Mouse (Mus musculus): Measurements from ENCODE around the gene Phb2. TPM values are rescaled to one million over a fixed set of nuclear protein-coding genes. Genes with fewer than 3 reads are reported as not detected.

Gene Phb2
- polyA plus RNA-seq, 1 experiment from 2014 or later: 436 TPM

GRCm38 (mm10) chr6:124696441-124697150, 15.5 kb upstream of the Phb2 start:
- no peak overlapping the region for H3K9ac ChIP-seq (ENCODE audit: low read length)
- peaks cover 31% of the 10 kb centered on the region for H3K36me3 ChIP-seq (ENCODE audit: control insufficient read depth, insufficient read depth, low read length)
- 92% methylated on average over 7 of the region's 7 CpGs for WGBS
- peaks cover 10% of the 10 kb centered on the region for H3K4me1 ChIP-seq (replicated peaks; ENCODE audit: control insufficient read depth, insufficient read depth, low read length)
- H3K4me2 ChIP-seq (ENCODE audit: low read length): no peak overlapping the region
- H3K4me3 ChIP-seq (ENCODE audit: low read depth, low read length): no peak overlapping the region
- no peaks in the 10 kb centered on the region for H3K9me3 ChIP-seq (ENCODE audit: control insufficient read depth, low read length)
- no peaks in the 10 kb centered on the region for H3K27me3 ChIP-seq (replicated peaks; ENCODE audit: control insufficient read depth, insufficient read depth, low read length)
- H3K27ac ChIP-seq (ENCODE audit: low read depth): no peak overlapping the region
- ATAC-seq (replicated peaks; ENCODE audit: low FRiP score, low TSS enrichment, low read depth) (no peak), DNase-seq (ENCODE audit: low spot score) (no peak)

DNA sequence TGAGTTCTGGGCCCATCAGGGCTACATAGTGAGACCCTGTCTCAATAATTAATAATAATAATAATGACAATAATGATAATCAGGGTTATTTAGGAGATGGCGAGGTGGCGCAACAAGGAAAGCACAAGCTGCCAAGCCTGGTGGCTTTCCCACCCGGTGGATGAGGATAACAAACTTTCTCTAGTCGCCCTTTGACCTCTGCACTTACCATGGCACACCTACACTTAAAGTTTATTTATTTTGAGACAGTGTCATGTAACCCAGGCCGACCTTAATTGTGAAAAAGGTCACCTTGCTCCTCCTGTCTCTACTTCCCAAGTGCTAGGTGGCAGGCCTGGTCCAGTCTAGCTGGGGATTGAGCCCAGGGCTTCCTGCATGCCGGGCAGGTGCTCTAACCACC, 13.4 kb upstream of the Phb2 start:
- Histone ChIP-seq H3K4me3 (ENCODE audit: low read depth, low read length) (no peak overlapping the region), H3K36me3 (ENCODE audit: control insufficient read depth, insufficient read depth, low read length) (peaks cover 53% of the 10 kb centered on the region), H3K4me1 (replicated peaks; ENCODE audit: control insufficient read depth, insufficient read depth, low read length) (peaks cover 6% of the 10 kb centered on the region), H3K9me3 (ENCODE audit: control insufficient read depth, low read length) (no peaks in the 10 kb centered on the region), H3K9ac (ENCODE audit: low read length) (no peak overlapping the region), H3K4me2 (ENCODE audit: low read length) (no peak overlapping the region), H3K27me3 (replicated peaks; ENCODE audit: control insufficient read depth, insufficient read depth, low read length) (no peaks in the 10 kb centered on the region), H3K27ac (ENCODE audit: low read depth) (no peak overlapping the region)
- ATAC-seq (replicated peaks; ENCODE audit: low FRiP score, low TSS enrichment, low read depth): no peak
- DNase-seq (ENCODE audit: low spot score): no peak
- WGBS: 75% methylated on average over 6 of the region's 6 CpGs

GRCm38 (mm10) chr6:124699366-124699765, 12.8 kb upstream of the Phb2 start:
- Histone ChIP-seq H3K36me3 (ENCODE audit: control insufficient read depth, insufficient read depth, low read length) (peaks cover 59% of the 10 kb centered on the region), H3K9ac (ENCODE audit: low read length) (no peak overlapping the region), H3K27me3 (replicated peaks; ENCODE audit: control insufficient read depth, insufficient read depth, low read length) (no peaks in the 10 kb centered on the region), H3K4me1 (replicated peaks; ENCODE audit: control insufficient read depth, insufficient read depth, low read length) (peaks cover 2% of the 10 kb centered on the region; the same call in 1 of the 2 replicates), H3K27ac (ENCODE audit: low read depth) (no peak overlapping the region), H3K4me3 (ENCODE audit: low read depth, low read length) (no peak overlapping the region), H3K9me3 (ENCODE audit: control insufficient read depth, low read length) (no peaks in the 10 kb centered on the region), H3K4me2 (ENCODE audit: low read length) (no peak overlapping the region)
- 85% methylated on average over 4 of the region's 4 CpGs for WGBS
- ATAC-seq (replicated peaks; ENCODE audit: low FRiP score, low TSS enrichment, low read depth): no peak
- DNase-seq (ENCODE audit: low spot score): no peak

- Histone ChIP-seq H3K4me3 (ENCODE audit: low read depth, low read length) (no peak overlapping the region), H3K4me1 (replicated peaks; ENCODE audit: control insufficient read depth, insufficient read depth, low read length) (no peaks in the 10 kb centered on the region), H3K9me3 (ENCODE audit: control insufficient read depth, low read length) (no peaks in the 10 kb centered on the region), H3K36me3 (ENCODE audit: control insufficient read depth, insufficient read depth, low read length) (peaks cover 66% of the 10 kb centered on the region), H3K27me3 (replicated peaks; ENCODE audit: control insufficient read depth, insufficient read depth, low read length) (no peaks in the 10 kb centered on the region), H3K9ac (ENCODE audit: low read length) (no peak overlapping the region), H3K4me2 (ENCODE audit: low read length) (no peak overlapping the region), H3K27ac (ENCODE audit: low read depth) (no peak overlapping the region)
- ATAC-seq (replicated peaks; ENCODE audit: low FRiP score, low TSS enrichment, low read depth) (no peak), DNase-seq (ENCODE audit: low spot score) (no peak)
- WGBS: 80% methylated on average over 11 of the region's 11 CpGs
These were observed 12.1 kb upstream of the Phb2 start for GRCm38 (mm10) chr6:124699962-124700610.

GRCm38 (mm10) chr6:124701338-124701737, 10.8 kb upstream of the Phb2 start:
- no peak for DNase-seq (ENCODE audit: low spot score)
- WGBS: 81% methylated on average over 8 of the region's 8 CpGs
- no peak for ATAC-seq (replicated peaks; ENCODE audit: low FRiP score, low TSS enrichment, low read depth)

GRCm38 (mm10) chr6:124702102-124702783, 9.9 kb upstream of the Phb2 start:
- no peak for DNase-seq (ENCODE audit: low spot score)
- Histone ChIP-seq H3K27me3 (replicated peaks; ENCODE audit: control insufficient read depth, insufficient read depth, low read length) (no peaks in the 10 kb centered on the region), H3K36me3 (ENCODE audit: control insufficient read depth, insufficient read depth, low read length) (peaks cover 86% of the 10 kb centered on the region), H3K9me3 (ENCODE audit: control insufficient read depth, low read length) (no peaks in the 10 kb centered on the region), H3K4me1 (replicated peaks; ENCODE audit: control insufficient read depth, insufficient read depth, low read length) (no peaks in the 10 kb centered on the region), H3K9ac (ENCODE audit: low read length) (no peak overlapping the region), H3K4me2 (ENCODE audit: low read length) (no peak overlapping the region), H3K4me3 (ENCODE audit: low read depth, low read length) (no peak overlapping the region), H3K27ac (ENCODE audit: low read depth) (no peak overlapping the region)
- ATAC-seq (replicated peaks; ENCODE audit: low FRiP score, low TSS enrichment, low read depth): 0 out of 2 replicates have a peak, but pooled peaks have one; percentile 5
- 93% methylated on average over 17 of the region's 17 CpGs for WGBS

More at GRCm38 (mm10) chr6:124701338-124701737, 10.8 kb upstream of the Phb2 start:
- Histone ChIP-seq H3K4me2 (ENCODE audit: low read length) (no peak overlapping the region), H3K4me3 (ENCODE audit: low read depth, low read length) (no peak overlapping the region), H3K4me1 (replicated peaks; ENCODE audit: control insufficient read depth, insufficient read depth, low read length) (no peaks in the 10 kb centered on the region), H3K27ac (ENCODE audit: low read depth) (no peak overlapping the region), H3K27me3 (replicated peaks; ENCODE audit: control insufficient read depth, insufficient read depth, low read length) (no peaks in the 10 kb centered on the region), H3K36me3 (ENCODE audit: control insufficient read depth, insufficient read depth, low read length) (peaks cover 77% of the 10 kb centered on the region), H3K9ac (ENCODE audit: low read length) (no peak overlapping the region), H3K9me3 (ENCODE audit: control insufficient read depth, low read length) (no peaks in the 10 kb centered on the region)

DNA sequence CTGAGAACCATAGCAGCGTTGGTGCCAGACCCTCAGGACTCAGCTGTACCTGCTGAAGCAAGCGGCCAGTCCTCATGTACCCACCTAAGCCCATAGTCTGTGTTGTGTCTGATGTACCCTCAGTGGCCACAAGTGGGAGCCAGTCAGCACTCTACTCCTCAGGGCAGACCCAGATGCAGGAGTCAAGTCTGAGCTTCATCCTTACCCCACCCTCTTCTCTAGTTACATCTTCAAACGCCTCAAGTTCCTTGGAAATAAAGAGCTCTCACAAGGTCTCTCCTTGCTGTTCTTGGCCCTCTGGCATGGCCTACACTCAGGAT, 9.4 kb upstream of the Phb2 start:
- Histone ChIP-seq H3K9me3 (ENCODE audit: control insufficient read depth, low read length) (no peaks in the 10 kb centered on the region), H3K4me3 (ENCODE audit: low read depth, low read length) (no peak overlapping the region), H3K27me3 (replicated peaks; ENCODE audit: control insufficient read depth, insufficient read depth, low read length) (no peaks in the 10 kb centered on the region), H3K27ac (ENCODE audit: low read depth) (no peak overlapping the region), H3K4me2 (ENCODE audit: low read length) (no peak overlapping the region), H3K36me3 (ENCODE audit: control insufficient read depth, insufficient read depth, low read length) (peaks cover 91% of the 10 kb centered on the region), H3K4me1 (replicated peaks; ENCODE audit: control insufficient read depth, insufficient read depth, low read length) (no peaks in the 10 kb centered on the region), H3K9ac (ENCODE audit: low read length) (no peak overlapping the region)
- WGBS: 43% methylated on average over 3 of the region's 3 CpGs
- peak; percentile 73 for ATAC-seq (replicated peaks; ENCODE audit: low FRiP score, low TSS enrichment, low read depth)
- peak; percentile 82 for DNase-seq (ENCODE audit: low spot score)

DNA sequence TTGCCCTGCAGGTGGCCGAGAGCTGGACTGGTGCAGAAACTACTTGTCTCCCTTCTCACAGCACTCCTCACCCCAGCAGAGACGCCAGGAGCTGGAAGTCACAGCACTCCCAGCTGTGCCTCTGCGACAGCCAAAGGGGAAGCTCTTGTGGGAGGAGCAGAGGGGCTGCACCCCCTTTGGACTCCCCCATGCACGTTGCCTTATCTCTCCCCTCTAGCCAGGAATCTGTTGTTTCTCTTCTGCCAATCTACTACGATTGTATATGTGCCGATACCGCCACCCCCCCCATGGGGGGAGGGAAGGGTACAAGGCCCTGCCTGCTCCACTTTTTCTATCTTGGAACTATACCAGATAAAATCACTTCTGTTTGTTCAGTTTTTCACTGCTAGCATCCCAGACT, 8.3 kb upstream of the Phb2 start:
- H3K36me3 ChIP-seq (ENCODE audit: control insufficient read depth, insufficient read depth, low read length): peaks cover 98% of the 10 kb centered on the region

More for the DNA sequence above, 8.3 kb upstream of the Phb2 start:
- no peak overlapping the region for H3K9ac ChIP-seq (ENCODE audit: low read length)
- no peaks in the 10 kb centered on the region for H3K27me3 ChIP-seq (replicated peaks; ENCODE audit: control insufficient read depth, insufficient read depth, low read length)
- H3K4me3 ChIP-seq (ENCODE audit: low read depth, low read length): no peak overlapping the region
- no peaks in the 10 kb centered on the region for H3K4me1 ChIP-seq (replicated peaks; ENCODE audit: control insufficient read depth, insufficient read depth, low read length)
- H3K27ac ChIP-seq (ENCODE audit: low read depth): no peak overlapping the region
- ATAC-seq (replicated peaks; ENCODE audit: low FRiP score, low TSS enrichment, low read depth): no peak
- 71% methylated on average over 7 of the region's 7 CpGs for WGBS
- DNase-seq (ENCODE audit: low spot score): no peak
- H3K9me3 ChIP-seq (ENCODE audit: control insufficient read depth, low read length): no peaks in the 10 kb centered on the region
- no peak overlapping the region for H3K4me2 ChIP-seq (ENCODE audit: low read length)
